Mouse (Mus musculus): Measurements from ENCODE around the gene Rcor1.
A peak's percentile ranks its signal among the peaks of the same experiment; 100 is the strongest.

Gene Rcor1

DNA sequence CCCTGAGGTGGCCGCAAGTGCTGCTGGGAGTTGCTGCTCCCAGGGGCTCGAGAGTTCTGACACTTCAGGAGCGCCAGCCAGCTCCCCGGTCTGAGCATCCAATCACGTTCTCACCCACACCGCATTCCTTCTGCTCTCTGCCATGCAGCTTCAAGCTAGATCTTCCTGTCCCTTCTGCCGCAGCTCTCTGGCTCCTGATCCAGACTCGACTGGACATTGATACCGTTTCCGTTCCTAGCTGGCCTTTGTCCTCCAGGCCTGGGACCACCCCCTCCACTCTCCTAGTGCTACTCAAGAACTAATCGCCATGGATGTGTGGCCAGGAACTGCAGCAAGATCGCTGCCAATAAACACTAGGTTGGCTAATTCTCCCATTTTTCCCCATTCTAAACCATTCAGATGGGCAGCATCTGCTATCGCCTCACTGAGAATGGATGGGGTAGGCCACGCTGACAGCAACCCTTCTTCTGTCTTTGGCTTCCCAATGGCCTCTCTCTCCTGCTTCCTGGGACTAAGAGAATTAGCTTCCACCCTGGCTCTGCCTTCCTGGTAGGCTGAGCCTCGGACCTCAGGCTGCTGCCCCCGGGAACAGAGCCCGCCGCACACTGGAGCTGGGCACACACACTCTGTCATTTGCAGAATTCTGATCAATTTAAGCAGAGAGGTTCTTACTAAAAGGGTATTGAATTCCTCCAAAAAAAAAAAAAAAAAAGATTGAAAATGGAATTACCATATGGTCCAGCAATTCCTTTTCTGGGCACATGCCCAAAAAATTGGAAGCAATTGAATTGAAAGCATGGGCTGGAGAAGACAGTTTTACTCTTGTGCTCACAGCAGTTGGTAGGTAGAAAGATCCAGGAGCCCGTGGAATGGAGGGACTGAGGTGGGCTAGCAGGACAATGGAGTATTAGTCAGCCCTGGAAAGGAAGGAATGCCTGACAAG lies 95.9 kb downstream of the Rcor1 start:
- DNase-seq, result peak; percentile 15 to 23

DNA sequence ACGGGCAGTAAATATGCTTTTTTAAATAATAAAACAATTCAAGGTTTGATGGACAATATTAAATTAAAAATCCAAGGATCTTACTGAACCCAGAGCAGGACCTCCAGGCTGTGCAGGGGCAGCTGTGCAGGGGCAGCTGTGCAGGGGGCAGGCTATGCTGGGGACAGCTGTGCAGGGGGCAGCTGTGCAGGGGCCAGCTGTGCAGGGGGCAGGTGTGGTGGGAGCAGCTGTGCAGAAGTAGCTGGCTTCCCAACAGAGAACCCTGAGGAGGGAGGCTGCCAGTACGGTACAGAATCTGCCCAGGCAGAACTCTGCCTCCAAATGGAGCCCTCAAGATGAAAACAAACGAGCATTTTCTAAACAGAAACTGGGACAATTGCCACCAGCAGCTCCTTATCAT lies 96.8 kb downstream of the Rcor1 start:
- DNase-seq, result no peak

DNA sequence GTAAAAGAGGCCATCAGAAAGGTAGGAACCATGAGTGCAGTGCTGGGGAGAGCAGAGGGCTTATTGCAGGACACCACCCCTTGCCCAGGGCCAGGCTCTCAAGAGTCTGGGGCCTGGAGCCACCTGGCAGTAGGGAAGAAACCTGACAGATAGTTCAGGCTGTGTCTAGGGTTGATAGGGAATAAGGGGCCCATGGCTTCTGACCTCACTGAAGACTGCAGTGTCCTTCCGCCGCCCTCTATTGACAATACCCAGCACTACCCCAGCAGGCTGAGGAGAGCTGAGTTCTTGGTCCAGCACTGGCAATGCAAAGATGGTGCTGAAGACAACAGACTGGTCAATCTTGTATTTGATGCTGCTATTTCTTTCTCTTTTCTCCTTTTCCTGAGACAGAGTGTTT lies 97.9 kb downstream of the Rcor1 start:
- DNase-seq, result peak in 1 of 2 experiments; percentile 14

DNA sequence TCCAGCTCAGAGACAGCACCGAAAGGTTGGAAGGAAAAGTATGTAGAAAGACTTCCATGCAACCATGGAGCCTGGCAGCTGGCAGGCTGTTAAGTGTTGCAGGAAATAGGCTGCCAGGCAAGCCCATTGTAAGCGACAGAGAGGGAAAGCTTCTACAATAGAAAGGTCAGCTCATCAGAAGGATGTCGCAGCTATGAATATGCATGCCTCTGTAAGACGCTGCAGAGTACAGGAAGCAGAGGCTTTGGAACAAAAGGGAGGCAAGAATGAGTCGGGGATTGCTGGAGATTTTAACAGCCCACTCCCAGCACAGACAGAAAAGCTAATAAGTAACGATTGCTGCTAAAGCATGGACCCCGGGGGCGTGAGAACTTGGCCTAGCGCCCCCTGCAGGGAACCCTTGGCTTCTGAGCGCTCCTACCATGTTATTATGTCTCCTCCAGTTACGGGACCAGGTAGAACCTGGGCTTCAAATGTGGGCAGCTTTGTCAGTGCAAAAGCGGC lies 103.9 kb downstream of the Rcor1 start:
- DNase-seq, result peak; percentile 35 to 43

DNA sequence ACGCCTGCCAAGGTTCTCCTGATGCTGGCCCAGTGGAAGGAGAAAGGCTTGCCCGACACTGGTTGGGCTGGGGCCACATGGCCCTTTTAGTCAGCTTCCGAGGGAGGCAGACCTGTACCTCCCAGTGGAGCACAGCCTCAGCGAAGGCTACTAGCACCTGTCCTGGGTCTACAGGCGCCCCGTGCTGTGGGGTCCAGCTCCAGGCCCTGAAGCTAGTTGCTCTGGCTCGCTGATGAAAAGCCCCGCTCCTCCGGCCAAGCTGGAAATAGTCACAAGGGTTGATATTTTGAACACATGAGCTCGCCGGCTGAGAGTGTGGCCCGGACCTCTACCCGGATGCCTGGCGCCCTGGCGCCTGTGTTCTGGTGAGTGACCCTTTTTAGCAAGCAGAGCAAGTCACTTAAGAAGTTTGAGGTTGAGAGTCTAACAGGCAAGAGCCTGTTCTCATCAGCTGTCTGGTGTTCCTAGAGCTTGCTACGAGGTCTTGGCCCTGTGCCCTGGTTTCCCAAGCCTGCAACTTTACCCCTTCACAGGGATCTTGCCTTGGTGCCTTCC lies 104.4 kb downstream of the Rcor1 start:
- DNase-seq, result no peak

DNA sequence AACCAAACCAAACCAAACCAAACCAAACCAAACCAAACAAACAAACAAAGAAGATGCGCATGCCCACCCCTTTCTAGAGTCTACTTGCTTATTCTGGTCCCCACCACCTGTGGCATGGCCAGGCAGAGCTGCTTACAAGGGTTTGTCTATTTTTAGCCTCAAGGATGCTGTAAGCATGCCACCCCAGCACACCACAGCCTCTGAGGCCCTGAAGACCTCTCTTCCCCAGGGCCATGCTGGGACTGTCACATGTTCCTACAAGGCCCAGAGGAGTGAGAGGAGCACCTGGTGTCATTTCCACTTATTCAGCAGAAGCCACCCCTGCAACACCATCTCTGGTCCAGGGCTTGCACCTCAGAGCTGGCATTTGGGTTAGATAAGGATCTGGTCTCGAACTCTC lies 105.4 kb downstream of the Rcor1 start:
- DNase-seq, result no peak

DNA sequence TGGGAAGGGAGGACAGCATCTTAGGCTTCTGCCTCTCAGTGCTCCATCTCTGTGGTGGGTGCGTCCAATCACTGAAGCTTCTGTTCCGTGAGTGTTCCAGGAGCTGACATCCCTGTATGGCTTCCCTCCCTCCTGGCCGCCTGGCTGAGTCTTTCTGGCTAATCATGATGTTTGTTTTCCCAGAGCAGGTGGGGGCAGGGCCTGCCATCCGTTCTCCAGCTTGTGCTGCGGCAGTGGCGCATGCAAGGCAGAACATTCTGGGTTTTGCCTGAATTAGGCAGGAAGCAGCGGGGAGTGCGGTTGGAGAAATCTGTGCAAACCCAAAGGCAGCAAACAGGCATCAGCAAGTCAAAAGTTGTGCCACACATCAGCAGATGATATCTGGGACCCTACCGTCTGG lies 106.1 kb downstream of the Rcor1 start:
- no peak for DNase-seq

DNA sequence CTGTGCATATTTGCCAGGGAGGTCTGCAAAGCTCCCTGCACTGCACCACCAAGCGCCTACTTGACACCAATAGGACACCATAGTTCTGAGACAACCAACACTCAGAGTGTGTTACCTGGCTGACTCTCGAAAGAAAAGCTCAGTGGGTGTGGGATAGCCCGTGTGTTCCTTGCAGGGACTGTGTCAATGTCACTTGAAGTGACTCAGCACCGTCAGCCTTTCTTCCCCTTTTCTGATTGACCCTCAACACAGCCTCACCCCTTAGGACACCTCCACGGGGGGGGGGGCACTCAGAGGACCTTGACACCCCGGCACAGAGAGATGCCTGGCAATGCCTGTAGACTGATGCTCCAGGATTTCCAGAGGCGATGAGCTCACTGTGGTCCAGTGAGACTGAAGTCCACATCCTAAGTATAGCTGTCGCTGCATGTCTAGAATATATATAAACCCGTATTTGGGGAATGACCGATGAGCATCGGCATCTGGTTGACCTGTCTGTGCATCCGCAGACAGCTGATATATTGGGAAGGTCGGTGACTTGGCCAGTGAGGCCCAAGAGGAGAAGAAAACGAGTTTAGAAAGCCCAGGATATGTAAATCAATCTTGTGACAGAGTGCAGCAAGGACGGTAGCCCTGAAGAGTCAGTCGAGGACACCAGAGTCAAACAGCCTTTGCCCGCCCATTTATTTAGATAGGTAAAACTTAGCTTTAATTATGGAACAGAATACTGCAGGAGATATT lies 110.5 kb downstream of the Rcor1 start:
- no peak for DNase-seq

DNA sequence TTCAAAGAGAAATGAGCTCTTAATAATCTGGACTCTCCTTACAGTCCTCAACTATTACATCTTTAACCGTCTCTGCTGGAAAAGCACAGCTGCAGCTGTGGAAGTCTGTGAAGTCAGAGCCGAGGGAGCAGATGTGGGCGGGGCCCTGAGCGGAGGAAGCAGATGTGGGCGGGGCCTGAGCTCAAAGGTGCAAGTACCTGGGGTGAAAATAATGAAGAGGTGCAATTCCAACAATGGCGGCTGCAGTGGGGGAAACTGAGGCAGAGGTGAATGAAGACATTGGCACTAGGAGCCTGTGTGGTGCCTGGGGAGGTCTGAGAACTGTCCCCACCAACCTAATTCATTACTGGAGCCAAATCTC lies 111.1 kb downstream of the Rcor1 start:
- DNase-seq, result no peak

DNA sequence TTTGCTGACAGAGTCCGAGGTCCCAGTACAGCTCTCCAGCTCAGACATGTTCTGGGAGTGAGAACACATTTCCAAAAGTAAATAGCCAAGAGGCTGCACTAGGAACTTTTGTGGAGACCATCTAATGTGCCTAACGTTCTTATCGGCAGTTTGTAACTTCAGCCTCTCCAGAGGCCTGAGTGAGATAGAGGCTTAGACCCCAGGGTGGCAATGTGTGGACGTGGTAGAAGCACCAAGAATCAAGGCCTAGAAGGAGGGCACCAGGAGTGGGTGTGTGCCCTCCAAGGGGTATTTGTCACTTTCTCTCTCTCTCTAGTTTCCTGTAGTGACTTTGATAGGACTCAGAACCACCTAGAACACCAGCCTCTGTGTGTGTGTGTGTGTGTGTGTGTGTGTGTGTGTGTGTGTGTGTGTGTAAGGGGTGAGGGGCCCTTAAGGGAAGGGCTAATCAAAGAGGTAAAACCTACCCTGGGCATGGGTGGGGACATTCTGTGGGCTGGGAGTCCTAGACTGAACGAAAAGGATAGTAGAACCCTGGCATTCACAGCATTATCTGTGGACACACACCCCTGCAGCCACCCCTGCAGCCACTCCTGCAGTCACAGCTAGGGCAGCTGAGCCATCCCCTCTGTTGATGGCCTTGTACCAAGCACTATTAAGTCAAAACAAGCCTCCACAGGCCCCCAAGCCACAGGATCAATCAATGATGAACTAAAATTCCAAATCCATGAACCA lies 112.4 kb downstream of the Rcor1 start:
- DNase-seq, result no peak

DNA sequence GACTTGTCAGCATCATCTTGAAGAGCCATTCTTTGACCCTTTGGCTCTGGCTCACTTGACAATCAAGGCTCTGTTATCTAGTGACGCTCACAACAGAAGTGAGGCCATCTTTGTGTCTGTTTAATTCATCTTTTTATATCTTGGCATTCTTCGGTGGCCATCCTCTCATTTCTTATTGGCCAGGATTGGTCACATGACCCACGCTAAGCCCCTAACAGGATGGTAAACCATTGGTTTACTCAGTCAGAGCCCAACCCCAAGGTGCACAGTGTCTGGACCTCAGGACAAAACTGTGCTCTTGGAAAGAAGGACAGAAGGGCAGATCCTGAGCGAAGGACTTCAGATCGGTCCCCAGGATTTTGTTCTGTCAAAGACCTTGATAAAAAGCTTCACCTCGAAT lies 113.4 kb downstream of the Rcor1 start:
- DNase-seq, result no peak

DNA sequence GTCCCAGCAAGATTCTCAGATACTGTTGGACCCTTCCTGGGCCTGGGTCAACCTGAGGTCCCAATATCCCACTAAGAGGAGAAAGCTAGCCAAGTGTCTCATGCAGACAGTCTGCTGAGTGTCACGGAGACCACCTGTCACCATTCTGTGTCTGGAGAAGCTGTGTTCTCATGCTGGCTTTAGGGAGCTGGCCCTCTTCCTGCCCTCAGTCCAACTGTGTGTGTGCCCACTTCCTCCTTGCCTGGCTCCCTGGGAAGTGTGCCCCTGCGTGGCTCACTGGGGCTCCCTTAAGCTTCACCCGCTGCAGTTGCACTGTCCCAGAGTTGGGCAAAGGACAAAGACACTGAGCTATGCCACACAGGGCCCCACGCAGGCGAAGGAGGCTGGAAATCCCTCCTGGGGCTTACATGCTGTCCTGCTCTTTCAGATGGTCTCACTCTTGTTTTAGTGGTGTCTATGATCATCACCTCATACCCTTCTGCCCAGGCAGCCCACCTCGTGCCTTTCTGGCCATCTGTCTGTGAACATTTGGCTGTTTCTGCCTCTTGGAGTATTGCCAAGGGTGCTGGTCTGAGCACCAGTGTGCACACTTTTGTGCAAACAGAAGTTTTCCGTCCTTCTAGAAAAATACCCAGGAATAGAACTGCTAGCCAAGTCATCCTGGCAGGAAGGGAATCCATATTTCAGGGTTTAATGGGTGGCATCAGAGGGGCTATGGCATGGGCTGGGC lies 114.0 kb downstream of the Rcor1 start:
- peak in 1 of 2 experiments; percentile 41 for DNase-seq

DNA sequence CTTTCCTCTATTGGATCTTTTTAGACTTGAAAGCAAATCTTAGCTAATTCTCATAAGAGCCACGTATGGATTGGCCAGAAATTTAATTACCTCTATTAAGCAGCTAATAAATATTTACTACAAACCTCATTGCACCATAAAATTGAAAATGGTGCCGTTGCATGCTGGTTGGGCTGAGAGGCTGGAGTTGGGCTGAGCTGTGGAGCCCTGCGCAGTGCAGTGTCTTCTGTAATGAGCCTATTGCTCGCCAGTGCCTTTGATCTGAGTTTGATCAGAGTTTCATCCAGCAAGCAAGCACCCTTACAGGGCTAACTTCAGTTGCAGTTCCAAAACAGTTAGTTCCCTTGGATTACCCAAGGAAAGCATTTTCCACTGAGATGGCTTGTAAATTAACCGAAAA lies 114.8 kb downstream of the Rcor1 start:
- no peak for DNase-seq

DNA sequence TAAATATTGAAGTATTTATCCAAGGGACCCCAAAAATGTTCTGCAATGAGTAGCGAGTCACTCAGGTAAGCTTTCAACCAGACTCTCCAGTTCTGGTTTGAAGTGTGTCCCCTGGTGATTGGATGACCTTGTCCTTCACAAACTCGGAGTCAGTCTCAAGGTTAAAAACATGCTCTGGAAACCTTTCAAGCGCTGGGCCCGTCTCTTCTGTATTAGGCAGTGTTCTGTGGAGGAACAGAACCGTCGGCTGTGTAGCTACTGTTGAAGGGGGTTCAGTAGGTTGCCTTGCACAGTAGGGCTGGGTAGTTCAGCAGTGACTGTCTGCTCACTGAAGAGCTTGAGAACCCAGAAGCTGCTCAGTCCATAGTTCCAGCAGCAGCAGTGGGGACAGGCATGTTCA lies 115.5 kb downstream of the Rcor1 start:
- DNase-seq, result no peak

DNA sequence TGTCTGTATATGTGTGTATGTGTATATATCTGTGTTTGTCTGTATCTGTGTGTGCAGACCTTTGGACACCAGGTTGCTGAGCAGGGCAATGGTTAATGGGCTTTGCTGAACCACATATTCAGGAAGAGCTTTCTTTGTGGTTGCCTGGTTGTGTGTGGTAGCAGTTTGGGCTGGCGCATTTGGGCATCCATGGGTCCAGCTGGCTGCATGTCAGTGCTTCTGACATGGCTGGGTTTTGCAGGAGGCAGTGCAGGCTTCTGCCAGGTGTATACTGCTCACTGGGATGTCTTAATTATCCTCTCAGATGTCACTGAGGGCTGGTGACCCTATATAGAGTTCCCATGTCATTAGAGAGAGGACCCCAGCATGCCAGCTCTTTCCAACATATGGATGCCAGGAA lies 116.6 kb downstream of the Rcor1 start:
- no peak for DNase-seq

DNA sequence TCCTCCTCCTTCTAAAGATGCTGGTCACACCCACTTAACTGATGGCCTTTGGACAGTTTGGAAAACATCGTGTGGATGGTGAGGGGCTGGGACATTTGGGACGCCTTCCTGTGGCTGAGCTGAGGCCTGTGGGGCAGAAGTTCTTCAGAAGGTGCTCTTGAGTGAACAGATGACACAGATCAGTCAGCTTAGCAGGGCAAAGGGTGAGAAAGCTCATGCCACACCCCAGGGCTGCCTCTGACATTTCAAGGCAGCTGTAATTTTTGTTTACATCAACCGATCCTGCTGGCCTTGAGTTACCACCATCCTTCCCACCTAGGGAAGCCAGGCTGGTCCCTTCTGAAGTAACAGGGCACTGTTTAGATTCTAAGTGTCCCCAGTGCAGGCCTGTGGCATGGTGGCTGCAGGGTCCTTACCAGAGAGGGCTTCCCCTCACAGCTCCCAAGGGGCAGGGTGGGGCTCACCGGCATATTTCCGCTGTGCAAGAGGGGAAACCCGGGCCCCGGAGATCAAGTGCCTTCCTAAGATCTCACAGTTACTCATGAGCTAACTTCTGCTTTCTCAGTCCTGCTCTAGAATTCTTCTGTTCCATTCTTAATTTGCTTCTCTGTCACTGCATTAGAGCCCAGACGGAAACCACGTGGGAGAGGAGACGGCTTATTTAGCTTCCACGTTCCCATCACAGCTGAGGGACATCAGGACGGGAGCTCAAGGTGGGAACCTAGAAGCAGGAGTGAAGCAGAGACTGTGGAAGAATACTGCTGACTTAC lies 120.7 kb downstream of the Rcor1 start:
- DNase-seq, result no peak

DNA sequence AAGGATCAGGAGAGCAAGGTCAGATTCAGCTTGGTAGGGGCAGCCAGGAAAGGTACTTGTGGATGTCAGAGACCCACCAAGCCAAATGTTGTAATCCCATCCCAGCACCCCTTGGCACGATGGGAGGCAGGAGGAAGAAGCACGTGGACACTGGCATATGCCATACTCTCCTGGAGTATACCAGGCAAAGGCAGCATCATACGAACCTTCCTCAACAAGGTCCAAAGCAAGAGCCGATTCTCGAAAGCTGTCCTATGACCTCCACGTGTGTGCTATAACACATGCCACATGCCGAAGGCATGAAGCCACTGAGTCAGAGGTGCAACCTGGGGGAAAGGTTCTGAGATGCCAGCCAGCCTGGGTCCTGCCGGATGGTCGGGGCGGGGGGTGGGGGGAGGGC lies 121.7 kb downstream of the Rcor1 start:
- no peak for DNase-seq

DNA sequence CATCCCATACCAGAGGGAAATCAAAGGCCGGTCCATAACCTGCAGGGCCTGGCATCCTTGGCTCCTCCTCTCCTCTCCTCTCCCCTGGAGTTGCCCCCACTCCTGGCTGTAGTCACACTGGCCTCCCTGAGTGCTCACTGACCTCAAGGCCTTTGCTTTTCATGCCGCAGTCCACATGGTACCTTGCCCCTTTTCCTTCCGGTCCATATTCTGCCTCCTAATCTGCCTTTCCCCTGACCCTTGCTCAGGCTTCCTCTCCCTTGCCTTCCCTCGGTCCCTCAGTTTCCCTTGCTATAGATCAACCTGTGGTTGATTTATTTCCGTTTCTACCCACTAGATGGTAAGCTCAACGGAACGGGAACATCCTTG lies 122.8 kb downstream of the Rcor1 start:
- DNase-seq, result no peak

DNA sequence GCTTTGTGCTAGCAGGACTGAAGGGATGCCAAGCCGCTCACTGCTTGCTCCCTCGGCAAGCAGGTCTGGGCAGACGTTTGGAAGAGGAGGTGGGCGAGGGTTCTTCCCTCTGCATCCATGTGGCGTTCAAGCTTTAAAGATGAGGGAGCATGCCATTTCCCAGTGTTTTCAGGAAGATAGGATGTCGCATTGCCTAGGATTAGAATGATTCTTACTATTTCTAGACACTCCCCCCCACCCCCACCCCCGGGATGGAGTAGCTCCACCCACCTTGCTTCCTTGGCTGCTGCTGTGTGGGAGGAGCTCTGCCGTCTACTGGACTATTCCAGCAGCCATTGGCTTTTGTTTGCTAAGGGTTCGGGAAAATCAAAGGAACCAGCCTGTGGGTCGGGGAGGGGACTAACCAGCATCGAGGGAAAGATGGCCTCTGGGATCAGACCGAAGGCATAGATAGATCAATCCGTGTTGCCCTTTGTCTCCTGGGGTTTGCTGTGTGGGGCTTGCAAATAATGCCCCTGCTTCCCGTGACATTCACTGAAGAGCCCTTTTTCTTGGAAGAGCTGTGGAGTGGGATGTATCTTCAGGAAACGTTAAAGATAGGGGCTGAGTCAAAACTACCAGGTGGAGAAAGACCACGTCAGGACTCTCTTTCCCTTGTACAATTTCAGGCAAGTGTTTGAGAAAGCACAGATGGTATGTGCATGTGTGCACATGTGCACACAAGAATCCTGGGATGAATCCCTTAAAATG lies 123.3 kb downstream of the Rcor1 start:
- DNase-seq, result no peak

DNA sequence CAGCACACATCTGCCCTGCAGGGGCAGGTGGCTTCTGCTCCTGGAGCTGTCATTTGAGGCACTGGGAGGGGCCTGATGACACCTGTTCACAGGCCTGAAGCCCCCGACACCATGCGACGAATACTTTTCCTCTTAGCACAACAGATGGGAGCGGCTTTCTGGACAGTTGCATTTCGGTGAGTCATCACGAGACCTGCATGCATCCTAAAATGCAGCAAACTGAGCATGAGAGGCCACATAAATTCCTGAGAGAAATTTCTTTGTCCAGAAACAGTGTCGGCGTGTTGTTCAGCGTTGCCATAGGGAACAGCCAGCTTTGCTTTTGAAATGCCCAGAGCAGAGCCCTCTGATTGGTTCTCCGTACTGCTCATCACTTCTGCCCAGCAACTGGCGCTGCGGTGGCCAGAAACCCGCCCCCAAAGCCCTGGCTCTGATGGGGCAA lies 125.2 kb downstream of the Rcor1 start:
- DNase-seq, result peak; percentile 84

Measured in cerebellum, postnatal 36 days (tissue).